Mouse (Mus musculus) midbrain, embryonic 16.5 days (tissue): ENCODE data around the gene Rbfox1. TPM values are rescaled to one million over a fixed set of nuclear protein-coding genes. Genes with fewer than 3 reads are reported as not detected.

Experiments
- ATAC-seq: fragments of 200-750 bp; cut with Nextera tagmentation; 2 replicates; pipeline ENCODE4 v1.8.0; 2017; ENCODE audit warnings: moderate TSS enrichment
- H3K27ac ChIP-seq: fragments of 300-500 bp; sonication (generic); 2 replicates; pipeline ENCODE4 v1.5.1; 2014; ENCODE audit warnings: mild to moderate bottlenecking, low read length, mixed read lengths
- H3K27me3 ChIP-seq: fragments of 300-500 bp; sonication (generic); 2 replicates; pipeline ENCODE4 v1.6.1; 2014; ENCODE audit warnings: low read depth, low read length, mixed read lengths; ENCODE audit not compliant: control insufficient read depth, insufficient read depth
- H3K36me3 ChIP-seq: fragments of 300-500 bp; sonication (generic); 2 replicates; pipeline ENCODE4 v1.6.1; 2014; ENCODE audit warnings: mild to moderate bottlenecking, low read length, moderate library complexity, mixed read lengths; ENCODE audit not compliant: control insufficient read depth, insufficient read depth
- H3K4me1 ChIP-seq: fragments of 300-500 bp; sonication (generic); 2 replicates; pipeline ENCODE4 v1.6.1; 2014; ENCODE audit warnings: mild to moderate bottlenecking, low read length, mixed read lengths; ENCODE audit not compliant: control insufficient read depth, insufficient read depth
- H3K4me2 ChIP-seq: fragments of 300-500 bp; sonication (generic); 2 replicates; pipeline ENCODE4 v1.6.1; 2014; ENCODE audit warnings: mild to moderate bottlenecking, low read length, mixed read lengths
- H3K4me3 ChIP-seq: fragments of 300-500 bp; sonication (generic); 2 replicates; pipeline ENCODE4 v1.5.1; 2014; ENCODE audit warnings: low read depth, mild to moderate bottlenecking, low read length, moderate library complexity, mixed read lengths
- H3K9ac ChIP-seq: fragments of 300-500 bp; sonication (generic); 2 replicates; pipeline ENCODE4 v1.6.1; 2014; ENCODE audit warnings: low read depth, low read length, mixed read lengths
- H3K9me3 ChIP-seq: fragments of 300-500 bp; sonication (generic); replicated peaks from 2 replicates; pipeline ENCODE4 v1.6.1; 2014; ENCODE audit warnings: mild to moderate bottlenecking, low read length, mixed read lengths; ENCODE audit not compliant: control insufficient read depth, poor library complexity, severe bottlenecking
- WGBS: fragments of 180-500 bp; shearing (Covaris S2); extraction: QIAGEN DNeasy Blood & Tissue Kit; methylation state at CpG from one replicate; pipeline ENCODE4 v1.1.7; 2014; 5-methylcytosine and 5-hydroxymethylcytosine counted together
- polyA plus RNA-seq: library from polyadenylated mRNA; unstranded; fragments of >200 nt; fragmentation: Nextera tagmentation; extraction: Ambion mirVana; gene quantifications from 2 replicates; pipeline ENCODE4 v1.2.1, GENCODE M21; 2015

The Rbfox1 gene
- polyA plus RNA-seq, 1 experiment from 2014 or later: 259 TPM

DNA sequence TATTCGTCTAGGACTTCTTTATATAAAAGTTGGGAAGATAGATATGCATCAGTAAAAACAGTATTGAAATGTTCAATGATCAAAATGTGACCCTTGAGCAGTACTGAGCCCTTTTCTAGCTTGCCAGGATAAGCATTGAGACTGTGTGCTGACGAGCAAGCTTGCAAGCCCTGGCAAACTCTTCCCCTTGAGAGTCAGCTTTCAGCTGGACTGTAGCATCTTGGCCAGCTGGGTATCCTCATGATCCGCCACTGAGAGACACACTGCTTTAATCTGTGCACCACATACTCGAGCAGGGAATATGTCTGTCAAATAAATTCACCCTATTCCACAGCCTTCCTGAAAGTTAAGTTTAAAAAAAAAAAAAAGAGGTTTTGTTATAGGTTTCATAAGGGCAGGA lies 670.6 kb downstream of the Rbfox1 start:
- H3K27me3 ChIP-seq: no peaks in the 10 kb centered on the region
- H3K9ac ChIP-seq: no peak overlapping the region
- H3K4me1 ChIP-seq: no peaks in the 10 kb centered on the region
- H3K27ac ChIP-seq: no peak overlapping the region
- H3K36me3 ChIP-seq: no peaks in the 10 kb centered on the region
- H3K9me3 ChIP-seq: no peaks in the 10 kb centered on the region
- H3K4me3 ChIP-seq: no peak overlapping the region
- 54% methylated on average over 4 of the region's 4 CpGs for WGBS
- H3K4me2 ChIP-seq: no peak overlapping the region
- no peak for ATAC-seq

DNA sequence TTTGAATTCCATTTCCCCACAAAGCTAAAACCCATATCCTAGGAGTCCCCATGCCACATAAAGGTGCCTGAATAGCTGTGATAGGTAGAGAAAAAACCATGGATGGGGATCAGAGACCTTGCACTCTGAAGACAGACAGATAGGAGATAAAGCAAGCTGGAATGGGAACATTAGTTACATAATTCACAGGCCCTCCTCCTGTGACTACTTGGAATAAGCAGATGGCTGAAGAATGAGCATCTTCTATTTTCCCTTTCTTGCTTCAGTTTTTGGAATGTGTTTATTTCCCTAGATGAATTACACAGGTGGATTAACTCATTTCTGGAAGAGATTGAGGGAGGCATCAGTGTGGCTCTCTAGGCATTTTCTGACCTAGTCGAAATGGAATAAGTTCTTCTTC lies 672.6 kb downstream of the Rbfox1 start:
- ATAC-seq: no peak

DNA sequence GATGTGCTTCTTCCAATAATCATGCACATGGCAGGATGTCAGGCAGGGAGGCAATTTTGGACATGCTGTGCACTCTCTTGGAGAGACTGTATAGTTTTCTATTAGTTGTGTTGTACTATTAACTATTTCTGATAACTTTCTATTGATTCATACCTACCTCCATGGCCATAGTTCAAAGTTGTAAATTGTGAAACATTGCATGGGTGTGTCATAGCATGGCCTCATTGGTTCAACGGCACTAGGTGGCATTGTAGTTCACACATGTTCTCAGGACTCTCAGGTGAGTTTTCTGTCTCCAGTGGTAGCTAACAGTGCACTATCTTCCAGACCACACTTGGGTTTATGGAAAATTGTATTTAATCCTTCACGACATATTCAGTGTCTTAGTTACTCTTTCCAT lies 699.5 kb downstream of the Rbfox1 start:
- H3K9me3 ChIP-seq: no peaks in the 10 kb centered on the region
- H3K36me3 ChIP-seq: no peaks in the 10 kb centered on the region
- H3K27me3 ChIP-seq: no peaks in the 10 kb centered on the region
- H3K27ac ChIP-seq: no peak overlapping the region
- H3K4me1 ChIP-seq: no peaks in the 10 kb centered on the region
- H3K4me2 ChIP-seq: no peak overlapping the region
- no peak overlapping the region for H3K9ac ChIP-seq
- WGBS: 92% methylated on average over 2 of the region's 2 CpGs
- no peak overlapping the region for H3K4me3 ChIP-seq
- ATAC-seq: no peak

More for the DNA sequence above, 672.6 kb downstream of the Rbfox1 start:
- no peaks in the 10 kb centered on the region for H3K4me1 ChIP-seq
- H3K9ac ChIP-seq: no peak overlapping the region
- WGBS: 82% methylated on average over 1 of the region's 1 CpGs
- H3K9me3 ChIP-seq: no peaks in the 10 kb centered on the region
- H3K36me3 ChIP-seq: no peaks in the 10 kb centered on the region
- no peaks in the 10 kb centered on the region for H3K27me3 ChIP-seq
- H3K4me2 ChIP-seq: no peak overlapping the region
- H3K27ac ChIP-seq: no peak overlapping the region
- H3K4me3 ChIP-seq: no peak overlapping the region

DNA sequence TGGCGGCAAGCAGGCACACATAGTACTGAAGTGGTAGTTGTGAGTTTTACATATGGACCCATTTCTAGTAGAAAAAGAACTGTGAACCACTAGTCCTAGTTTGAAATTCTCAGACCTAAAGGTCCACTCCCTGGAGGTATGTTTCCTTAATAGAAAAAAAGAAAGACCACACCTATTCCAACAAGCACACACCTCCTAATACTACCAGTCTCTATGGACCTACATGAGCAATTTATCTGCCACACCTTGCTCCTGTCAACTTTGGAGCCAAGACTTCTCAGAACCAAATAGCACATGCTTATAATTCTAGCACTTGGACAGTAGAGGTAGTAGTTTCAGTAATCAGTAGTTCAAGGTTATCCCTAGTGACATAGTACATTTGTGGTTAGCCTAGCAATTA lies 700.0 kb downstream of the Rbfox1 start:
- H3K27me3 ChIP-seq: no peaks in the 10 kb centered on the region
- no peak overlapping the region for H3K4me3 ChIP-seq
- no peak overlapping the region for H3K27ac ChIP-seq
- H3K4me2 ChIP-seq: no peak overlapping the region
- H3K4me1 ChIP-seq: no peaks in the 10 kb centered on the region
- WGBS: 94% methylated on average over 1 of the region's 1 CpGs
- H3K9ac ChIP-seq: no peak overlapping the region
- ATAC-seq: no peak
- H3K36me3 ChIP-seq: no peaks in the 10 kb centered on the region
- no peaks in the 10 kb centered on the region for H3K9me3 ChIP-seq

DNA sequence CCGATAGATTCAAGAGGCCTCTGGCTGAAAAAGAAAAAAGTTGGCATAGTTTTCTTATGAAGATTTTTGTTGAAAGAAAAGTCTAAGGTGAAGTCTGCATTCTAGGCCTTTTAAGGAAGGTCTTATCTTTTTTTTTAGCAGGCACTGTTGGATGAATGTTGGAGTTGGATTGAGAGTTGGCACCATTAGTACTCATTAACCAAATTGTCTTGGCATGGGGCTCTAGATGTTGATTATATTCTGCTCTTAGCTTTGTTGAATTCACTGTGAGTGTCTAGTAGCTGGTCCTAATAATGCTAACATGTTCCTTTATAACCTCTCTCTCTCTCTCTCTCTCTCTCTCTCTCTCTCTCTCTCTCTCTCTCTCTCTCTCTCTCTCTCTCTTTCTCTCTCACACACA lies 731.4 kb downstream of the Rbfox1 start:
- H3K36me3 ChIP-seq: no peaks in the 10 kb centered on the region

DNA sequence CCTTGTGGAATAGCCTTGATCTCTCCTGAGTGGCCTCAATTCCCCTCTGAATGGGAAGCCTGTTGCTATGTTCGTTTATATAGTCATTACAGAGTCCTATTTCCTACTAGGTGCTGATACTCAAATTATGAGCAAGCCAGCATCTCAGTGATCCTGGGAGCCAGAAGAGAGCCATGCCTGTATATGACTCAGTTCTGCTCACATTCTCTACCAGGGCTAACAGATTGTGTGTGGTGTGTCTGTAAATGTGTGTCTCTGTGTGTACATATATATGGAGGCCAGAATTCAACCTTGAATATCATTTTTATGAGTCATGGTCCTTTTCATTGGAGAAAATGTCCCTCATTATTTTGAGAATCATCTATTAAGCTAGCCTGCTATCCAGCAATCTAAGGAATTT lies 755.2 kb downstream of the Rbfox1 start:
- Histone ChIP-seq H3K27me3 (no peaks in the 10 kb centered on the region), H3K4me1 (no peaks in the 10 kb centered on the region), H3K9ac (no peak overlapping the region), H3K9me3 (no peaks in the 10 kb centered on the region), H3K4me3 (no peak overlapping the region), H3K4me2 (no peak overlapping the region), H3K27ac (no peak overlapping the region), H3K36me3 (no peaks in the 10 kb centered on the region)
- WGBS: 61% methylated on average over 1 of the region's 1 CpGs
- no peak for ATAC-seq

More for the DNA sequence above, 731.4 kb downstream of the Rbfox1 start:
- H3K27ac ChIP-seq: no peak overlapping the region
- no peak overlapping the region for H3K9ac ChIP-seq
- no peak for ATAC-seq
- H3K4me1 ChIP-seq: no peaks in the 10 kb centered on the region
- 91% methylated on average over 1 of the region's 1 CpGs for WGBS
- no peak overlapping the region for H3K4me2 ChIP-seq
- H3K4me3 ChIP-seq: no peak overlapping the region
- H3K27me3 ChIP-seq: no peaks in the 10 kb centered on the region
- no peaks in the 10 kb centered on the region for H3K9me3 ChIP-seq

DNA sequence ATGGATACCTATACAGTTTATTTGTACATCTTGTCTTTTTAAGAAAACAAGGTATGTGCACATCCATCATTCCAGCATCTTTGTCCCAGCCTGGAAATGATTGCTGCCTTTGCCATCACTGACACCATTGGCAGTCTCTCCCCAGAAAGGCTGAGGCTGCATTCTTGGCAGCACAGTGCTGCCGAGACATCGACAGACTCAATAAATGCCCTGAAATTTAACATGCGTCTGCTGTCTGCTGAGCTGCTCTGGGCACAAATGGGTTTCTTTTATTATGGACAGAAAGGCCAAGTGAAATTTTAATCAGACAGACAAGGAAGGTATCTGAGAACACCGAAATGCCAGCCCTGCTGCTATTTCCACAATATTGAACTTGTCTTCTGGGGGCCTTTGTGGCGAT lies 761.8 kb downstream of the Rbfox1 start:
- H3K4me3 ChIP-seq: no peak overlapping the region
- 0 out of 2 replicates have a peak, but pooled peaks cover 2% of the 10 kb centered on the region for H3K4me1 ChIP-seq
- H3K9ac ChIP-seq: no peak overlapping the region
- ATAC-seq: 0 out of 2 replicates have a peak, but pooled peaks have one; percentile 66
- H3K27ac ChIP-seq: peak overlapping the region; percentile 58
- no peaks in the 10 kb centered on the region for H3K27me3 ChIP-seq
- H3K9me3 ChIP-seq: no peaks in the 10 kb centered on the region
- H3K4me2 ChIP-seq: no peak overlapping the region
- H3K36me3 ChIP-seq: no peaks in the 10 kb centered on the region
- 44% methylated on average over 5 of the region's 5 CpGs for WGBS

DNA sequence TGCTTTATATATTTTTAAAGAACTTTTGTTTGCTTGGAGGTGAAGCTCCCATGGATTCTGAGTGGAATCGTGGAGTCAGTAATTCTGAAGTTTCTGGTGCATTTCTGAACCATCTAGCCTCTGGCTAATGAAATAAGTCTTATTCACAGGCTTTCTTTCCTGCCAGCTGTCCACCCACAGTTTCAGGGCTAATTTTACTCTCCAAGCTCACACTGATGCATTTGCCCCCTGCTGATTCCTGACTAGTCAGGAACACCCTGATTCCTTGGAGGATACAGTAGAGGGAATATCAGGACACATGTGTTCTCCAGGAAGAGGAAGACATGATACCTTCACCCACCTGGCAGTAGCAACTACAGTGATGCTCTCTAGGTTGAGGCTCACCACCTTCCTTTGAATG lies 763.6 kb downstream of the Rbfox1 start:
- WGBS: 85% methylated on average over 1 of the region's 1 CpGs
- Histone ChIP-seq H3K9ac (no peak overlapping the region), H3K9me3 (no peaks in the 10 kb centered on the region), H3K4me3 (no peak overlapping the region), H3K36me3 (no peaks in the 10 kb centered on the region), H3K27me3 (no peaks in the 10 kb centered on the region), H3K4me2 (no peak overlapping the region), H3K4me1 (0 out of 2 replicates have a peak, but pooled peaks cover 2% of the 10 kb centered on the region), H3K27ac (no peak overlapping the region)
- ATAC-seq: no peak

DNA sequence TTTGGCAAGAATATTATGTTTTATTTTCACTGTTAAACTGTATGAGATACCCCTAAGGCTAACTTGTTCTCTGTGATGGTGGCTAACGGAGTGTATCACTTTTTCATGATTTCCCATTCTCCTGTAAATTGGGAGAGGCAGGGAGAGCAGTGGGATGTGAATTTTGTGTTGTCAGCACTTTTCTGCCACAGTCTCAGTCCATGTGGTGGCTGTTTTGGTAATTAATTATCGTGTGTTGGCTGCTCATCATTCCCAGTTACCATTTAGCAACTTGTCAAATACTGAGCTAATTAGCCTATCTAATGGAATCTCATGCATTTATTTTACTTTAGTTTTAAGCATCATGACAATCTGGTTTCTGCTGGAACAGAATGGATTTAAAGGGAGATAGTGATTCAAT lies 773.4 kb downstream of the Rbfox1 start:
- Histone ChIP-seq H3K9me3 (peaks cover 8% of the 10 kb centered on the region), H3K27me3 (no peaks in the 10 kb centered on the region), H3K4me1 (no peaks in the 10 kb centered on the region), H3K4me3 (no peak overlapping the region), H3K4me2 (no peak overlapping the region), H3K27ac (no peak overlapping the region), H3K9ac (no peak overlapping the region), H3K36me3 (no peaks in the 10 kb centered on the region)
- 84% methylated on average over 2 of the region's 2 CpGs for WGBS
- no peak for ATAC-seq
